Mouse (Mus musculus) embryonic facial prominence, embryonic 13.5 days (tissue): ENCODE measurements at regions not wholly inside any gene's neighbourhood (a gene's known extent, or its start where the extent isn't known, plus 50 kb on each side); places are given as distances from the start of the nearest gene placed in this dataset.

Experiments
- ATAC-seq: fragments of 200-750 bp; cut with Nextera tagmentation; 2 replicates; pipeline ENCODE4 v1.8.0; 2017; ENCODE audit warnings: low read depth; ENCODE audit not compliant: insufficient number of reproducible peaks, insufficient read depth, low FRiP score, low TSS enrichment
- H3K27ac ChIP-seq: fragments of 300-500 bp; sonication (generic); 2 replicates; pipeline ENCODE4 v1.5.1; 2015; ENCODE audit warnings: moderate library complexity, mild to moderate bottlenecking, inconsistent platforms
- H3K27me3 ChIP-seq: fragments of 300-500 bp; sonication (generic); 2 replicates; pipeline ENCODE4 v1.6.1; 2015; ENCODE audit warnings: mild to moderate bottlenecking, inconsistent platforms
- H3K36me3 ChIP-seq: fragments of 300-500 bp; sonication (generic); 2 replicates; pipeline ENCODE4 v1.6.1; 2015; ENCODE audit warnings: mild to moderate bottlenecking, inconsistent platforms
- H3K4me1 ChIP-seq: fragments of 300-500 bp; sonication (generic); 2 replicates; pipeline ENCODE4 v1.6.1; 2015; ENCODE audit warnings: inconsistent platforms
- H3K4me2 ChIP-seq: fragments of 300-500 bp; sonication (generic); 2 replicates; pipeline ENCODE4 v1.6.1; 2015; ENCODE audit warnings: moderate library complexity, mild to moderate bottlenecking, inconsistent platforms
- H3K4me3 ChIP-seq: fragments of 300-500 bp; sonication (generic); 2 replicates; pipeline ENCODE4 v1.5.1; 2015; ENCODE audit warnings: mild to moderate bottlenecking, inconsistent platforms
- H3K9ac ChIP-seq: fragments of 300-500 bp; sonication (generic); 2 replicates; pipeline ENCODE4 v1.6.1; 2015; ENCODE audit warnings: mild to moderate bottlenecking, inconsistent platforms
- H3K9me3 ChIP-seq: fragments of 300-500 bp; sonication (generic); 2 replicates; pipeline ENCODE4 v1.6.1; 2016; ENCODE audit warnings: inconsistent platforms
- WGBS: fragments of 180-500 bp; shearing (Covaris S2); methylation state at CpG from one replicate; pipeline ENCODE4 v1.1.7; 2015; ENCODE audit warnings: mixed read lengths; 5-methylcytosine and 5-hydroxymethylcytosine counted together

- no peak overlapping the region for H3K9ac ChIP-seq
- H3K4me1 ChIP-seq, result no peaks in the 10 kb centered on the region
- peaks cover 27% of the 10 kb centered on the region for H3K27me3 ChIP-seq
- WGBS, result 72% methylated on average over 5 of the region's 5 CpGs
- no peak overlapping the region for H3K4me3 ChIP-seq
- H3K4me2 ChIP-seq, result no peak overlapping the region
- no peak overlapping the region for H3K27ac ChIP-seq
- no peaks in the 10 kb centered on the region for H3K9me3 ChIP-seq
- H3K36me3 ChIP-seq, result no peaks in the 10 kb centered on the region
- ATAC-seq, result no peak
Observed at GRCm38 (mm10) chrX:103904038-103904696, 76.9 kb downstream of the Rlim start.

GRCm38 (mm10) chrX:103879329-103879935 lies 57.6 kb upstream of the Slc16a2 start:
- H3K9ac ChIP-seq, result no peak overlapping the region
- H3K27me3 ChIP-seq, result peaks cover 41% of the 10 kb centered on the region
- no peaks in the 10 kb centered on the region for H3K36me3 ChIP-seq
- no peak overlapping the region for H3K27ac ChIP-seq
- H3K4me3 ChIP-seq, result peak overlapping the region; percentile 20
- H3K4me1 ChIP-seq, result no peaks in the 10 kb centered on the region
- H3K4me2 ChIP-seq, result peak overlapping the region; percentile 48
- 33% methylated on average over 24 of the region's 24 CpGs for WGBS
- H3K9me3 ChIP-seq, result no peaks in the 10 kb centered on the region
- 0 out of 2 replicates have a peak, but pooled peaks have one; percentile 43 for ATAC-seq
